Mouse (Mus musculus) layer of hippocampus, postnatal 10 days (tissue): ENCODE results near the gene Slc23a2. TPM values are rescaled to one million over a fixed set of nuclear protein-coding genes. Genes with fewer than 3 reads are reported as not detected.

Source experiments
- DNase-seq, 2 experiments: peaks; one replicate each; pipeline ENCODE4 v3.0.0; 2021; ENCODE audit warnings: low spot score in 2 of 2
- total RNA-seq, 2 experiments: library from RNA; stranded (reverse); gene quantifications; 2 replicates each; pipeline ENCODE4 v1.2.3; 2021

The Slc23a2 gene
- total RNA-seq, 2 experiments from 2014 or later: 78.4 to 79.9 TPM

DNA sequence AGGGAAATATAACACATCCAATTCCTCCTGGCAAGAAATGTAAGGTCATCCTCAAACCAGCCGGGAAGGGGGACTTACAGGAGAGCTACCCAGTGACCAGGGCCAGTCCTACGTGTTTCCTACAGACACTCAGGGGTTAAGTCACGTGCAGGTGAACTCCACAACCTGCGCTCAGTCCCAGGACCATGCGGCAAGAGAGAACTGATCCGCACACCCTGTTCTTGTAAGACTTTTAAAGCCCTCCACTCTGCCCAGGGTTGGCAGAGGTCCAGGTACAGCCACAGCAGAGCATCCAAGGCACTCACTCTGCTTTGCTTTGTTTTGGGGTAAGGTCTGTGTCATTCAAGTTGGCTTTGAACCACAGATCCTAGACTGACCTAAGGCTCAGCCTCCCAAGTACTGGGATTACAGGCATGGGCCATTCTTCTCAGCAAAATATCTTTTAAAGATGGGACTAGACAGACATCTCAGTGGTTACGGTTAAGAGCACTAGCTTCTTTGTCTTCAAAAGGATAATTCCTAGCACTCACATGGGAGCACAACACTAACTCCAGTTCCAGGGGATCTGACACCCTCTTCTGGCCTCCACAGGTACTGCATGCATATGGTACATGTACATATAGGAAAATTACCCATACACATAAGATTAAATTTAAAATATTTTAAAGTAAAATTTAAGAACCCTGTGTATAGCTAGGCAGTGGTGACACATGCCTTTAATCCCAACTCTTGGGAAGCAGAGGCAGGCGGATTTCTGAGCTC is 8.9 kb downstream of the Slc23a2 start:
- DNase-seq: peak in 1 of 2 experiments; percentile 34

DNA sequence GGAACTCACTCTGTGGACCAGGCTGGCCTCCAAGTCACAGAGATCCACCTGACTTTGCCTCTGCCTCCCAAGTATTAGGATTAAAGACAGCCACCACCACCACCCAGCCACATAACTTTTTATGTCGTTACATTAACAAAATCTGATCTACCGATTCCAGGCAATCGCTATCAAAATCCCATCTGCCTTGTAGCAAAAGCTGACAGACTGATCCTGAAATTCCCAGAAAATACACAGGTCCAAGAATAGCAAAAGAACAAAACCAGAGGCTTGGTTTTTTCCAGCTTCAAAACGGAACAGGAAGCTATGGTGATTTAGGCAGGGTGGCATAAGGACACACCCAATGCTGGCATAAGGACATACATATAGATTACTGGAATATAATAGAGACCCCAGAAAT is 10.2 kb downstream of the Slc23a2 start:
- no peak for DNase-seq

DNA sequence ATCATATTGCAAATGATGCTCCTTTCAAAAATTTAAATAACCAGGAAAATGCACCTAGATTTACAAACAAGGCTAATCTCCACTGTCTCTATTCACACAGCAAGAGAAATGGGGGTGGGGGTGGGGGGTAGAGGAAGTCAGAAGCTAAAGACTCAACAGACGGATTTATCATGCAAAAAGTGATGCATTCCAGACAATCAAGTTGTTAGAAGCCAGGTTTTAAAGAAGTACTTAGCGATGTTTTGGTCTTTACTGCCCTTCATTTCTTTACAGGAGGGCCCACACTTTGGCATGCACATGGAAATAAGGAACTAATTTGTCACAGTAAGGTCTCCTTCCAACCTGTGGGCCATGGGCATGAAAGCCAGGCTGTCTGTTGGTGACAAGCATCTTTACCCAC is 11.5 kb downstream of the Slc23a2 start:
- DNase-seq: no peak

DNA sequence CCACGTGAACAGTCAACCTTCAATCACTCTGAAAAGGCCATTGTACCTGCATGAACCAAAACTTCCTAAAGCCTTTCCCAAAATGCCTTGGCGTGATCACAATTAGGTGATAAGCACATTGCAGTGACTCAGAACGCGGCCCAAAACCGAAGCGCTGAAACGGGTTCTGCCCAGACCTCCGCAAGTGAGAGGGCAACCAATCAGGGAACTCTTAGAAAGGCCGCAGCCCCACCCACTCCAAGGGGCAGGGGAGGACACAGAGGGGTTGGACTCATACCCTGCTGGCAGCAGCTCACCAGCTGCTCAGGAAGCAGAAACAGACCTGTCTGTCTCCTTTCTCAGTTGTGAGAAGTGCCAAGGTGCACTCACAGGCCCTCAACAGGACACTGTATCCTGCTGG is 13.6 kb downstream of the Slc23a2 start:
- no peak for DNase-seq

DNA sequence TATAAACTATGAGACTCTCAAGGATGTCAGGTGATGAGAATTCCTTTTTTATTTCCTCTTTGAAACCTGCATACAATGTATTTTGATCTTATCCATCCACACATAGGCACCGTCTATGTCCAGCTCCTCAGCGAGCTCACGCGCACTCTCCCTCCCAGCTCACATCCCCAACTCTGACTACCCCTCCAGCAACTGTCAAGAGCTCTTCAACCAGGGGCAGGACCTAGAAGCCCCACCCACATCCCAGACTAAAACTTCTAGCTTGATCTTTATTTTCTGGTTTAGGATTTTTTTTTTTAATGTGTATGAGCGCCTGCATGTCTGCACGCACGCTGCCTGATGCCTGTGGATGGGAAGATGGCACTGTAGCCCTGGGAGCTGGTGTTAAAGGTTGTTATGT is 14.9 kb downstream of the Slc23a2 start:
- DNase-seq: no peak

DNA sequence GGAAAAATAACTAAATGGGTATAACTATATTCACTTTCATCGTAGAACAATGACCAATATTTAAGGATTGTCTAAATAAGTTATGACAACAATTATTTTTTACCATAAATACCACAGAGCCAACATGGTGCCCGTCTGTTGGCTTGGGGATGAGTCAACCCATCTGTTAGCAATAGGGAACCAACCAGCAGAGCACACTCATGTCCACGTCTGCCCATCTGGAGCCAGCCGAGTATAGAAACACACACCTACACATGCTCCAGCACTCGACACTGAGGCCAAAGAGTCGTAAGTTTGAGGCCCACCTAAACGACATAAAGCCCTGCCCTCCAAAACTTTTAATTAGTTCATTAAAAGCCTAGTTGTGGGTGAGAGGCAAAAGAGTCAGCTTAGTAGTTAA is 15.7 kb downstream of the Slc23a2 start:
- DNase-seq: no peak

DNA sequence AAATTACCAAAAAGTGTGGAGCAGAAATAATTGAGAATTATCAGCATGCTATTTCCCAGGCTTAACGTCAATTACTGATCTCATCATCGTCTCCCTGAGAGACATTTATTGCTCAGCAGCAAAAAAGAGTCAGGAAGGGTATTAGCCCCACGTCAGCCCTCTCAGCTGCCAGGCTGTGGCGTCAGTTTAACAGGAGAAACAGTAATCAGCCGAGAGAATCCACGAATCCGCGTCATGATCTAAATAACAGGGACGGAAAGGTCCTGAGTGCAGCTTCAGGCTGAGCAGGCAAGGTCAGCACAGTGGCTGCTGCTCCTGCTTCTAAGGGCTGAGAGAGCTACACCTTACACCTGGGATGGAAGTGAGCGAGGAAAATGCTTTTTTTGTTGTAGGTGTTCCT is 17.0 kb downstream of the Slc23a2 start:
- no peak for DNase-seq

DNA sequence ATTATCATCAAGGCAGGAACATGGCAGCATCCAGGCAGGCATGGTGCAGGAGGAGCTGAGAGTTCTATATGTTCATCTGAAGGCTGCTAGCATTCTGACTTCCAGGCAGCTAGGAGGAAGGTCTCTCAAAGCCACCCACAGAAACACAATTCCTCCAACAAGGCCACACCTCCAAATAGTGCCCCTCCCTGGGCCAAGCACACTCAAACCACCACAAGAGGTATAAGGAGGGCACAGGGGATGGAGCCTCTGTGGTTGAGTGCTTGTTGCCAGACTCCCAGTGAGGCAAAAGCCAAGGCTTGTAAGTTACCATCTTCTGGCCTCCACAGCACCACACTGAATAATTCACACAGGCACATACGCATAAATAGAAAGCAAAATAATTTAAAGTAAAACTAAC is 18.6 kb downstream of the Slc23a2 start:
- DNase-seq: no peak

DNA sequence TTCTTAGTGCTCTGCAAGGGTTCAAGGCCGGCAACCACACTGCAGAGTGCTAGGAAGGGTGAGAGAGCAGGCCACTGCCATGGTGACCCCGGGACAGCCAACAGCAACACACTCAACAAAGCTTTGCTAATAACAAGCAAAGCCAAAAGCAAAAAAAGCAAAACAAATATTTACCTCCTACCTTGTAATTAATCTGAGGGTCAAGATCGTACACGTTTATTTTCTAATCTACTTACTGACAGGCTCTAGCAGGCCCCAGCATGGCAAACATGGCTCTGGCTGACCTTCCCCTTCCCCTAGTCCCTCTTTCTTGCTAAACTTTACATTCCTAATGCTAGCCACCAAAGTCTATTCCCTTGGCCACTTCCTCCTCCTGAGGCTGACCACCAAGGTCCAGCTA is 21.8 kb downstream of the Slc23a2 start:
- DNase-seq: no peak

DNA sequence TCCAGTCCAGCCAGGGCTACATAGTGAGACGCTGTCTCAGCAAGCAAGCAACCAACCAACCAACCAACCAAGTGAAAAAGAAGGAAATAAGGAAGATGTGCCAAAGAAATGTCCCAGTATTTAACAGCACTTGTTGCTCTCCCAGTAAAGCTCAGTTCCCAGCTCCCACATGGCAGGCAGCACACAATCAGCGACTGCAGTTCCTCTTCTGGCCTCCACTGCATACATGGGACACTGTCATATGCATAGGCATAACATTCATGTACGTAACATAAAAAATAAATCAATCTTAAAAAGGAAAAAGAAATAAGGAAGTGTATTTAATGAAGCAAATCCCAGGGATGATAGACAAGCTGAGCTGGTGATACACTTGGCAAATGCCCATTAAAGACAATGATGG is 23.9 kb downstream of the Slc23a2 start:
- DNase-seq: no peak

DNA sequence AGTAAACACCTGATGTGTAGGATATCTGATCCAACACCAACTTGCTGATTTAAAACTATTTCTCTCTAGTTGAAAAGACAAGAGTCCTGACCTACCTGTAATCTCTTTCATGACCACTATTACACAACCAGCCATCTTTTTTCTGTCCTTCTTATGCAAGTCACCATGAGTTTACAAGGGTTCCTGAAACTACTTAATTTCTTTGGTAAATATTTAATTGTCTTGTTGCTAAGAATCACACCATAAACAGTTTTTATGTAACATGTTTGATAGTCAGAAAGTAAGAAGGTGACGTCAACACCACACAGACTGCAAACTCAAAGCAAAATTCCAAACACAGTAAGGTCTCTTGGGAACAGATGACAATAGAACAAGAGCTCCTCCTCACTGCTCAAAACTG is 26.3 kb downstream of the Slc23a2 start:
- no peak for DNase-seq

DNA sequence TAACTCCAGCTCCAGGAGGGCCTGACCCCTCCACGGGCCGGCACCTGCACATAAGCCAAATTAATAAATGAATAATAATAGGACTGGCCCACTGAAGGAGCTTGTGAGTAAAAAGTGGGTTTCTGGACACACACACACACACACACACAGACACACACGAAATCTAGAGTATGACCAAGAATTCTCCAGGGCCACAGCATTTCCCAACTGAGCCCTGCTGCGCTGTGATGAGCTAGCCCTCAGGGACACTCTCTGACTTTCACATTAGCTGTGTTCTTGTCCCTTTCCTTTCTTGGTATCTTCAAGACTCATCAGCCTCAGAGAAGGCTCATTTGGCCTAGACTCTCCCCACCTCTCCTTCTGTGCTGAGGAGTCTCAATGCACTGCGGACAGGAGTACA is 29.0 kb downstream of the Slc23a2 start:
- no peak for DNase-seq

DNA sequence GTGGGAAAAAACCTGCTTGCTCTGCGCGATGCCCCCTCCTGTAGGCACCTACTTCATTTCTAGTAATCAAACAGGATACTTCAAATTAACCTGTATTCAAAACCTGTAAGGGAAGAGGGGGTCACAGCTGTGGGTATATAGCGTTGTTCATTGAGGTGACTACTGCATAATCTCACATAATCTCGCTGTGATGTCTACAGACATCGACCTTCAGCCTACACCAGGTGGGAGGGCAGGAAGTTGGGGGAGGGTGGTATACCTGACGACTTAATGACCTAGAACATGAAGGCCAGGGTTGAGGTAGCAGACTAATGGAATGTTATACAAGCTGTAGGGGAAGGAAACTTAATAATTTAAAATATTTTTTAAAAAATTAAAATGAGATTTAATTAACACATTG is 29.6 kb downstream of the Slc23a2 start:
- no peak for DNase-seq

DNA sequence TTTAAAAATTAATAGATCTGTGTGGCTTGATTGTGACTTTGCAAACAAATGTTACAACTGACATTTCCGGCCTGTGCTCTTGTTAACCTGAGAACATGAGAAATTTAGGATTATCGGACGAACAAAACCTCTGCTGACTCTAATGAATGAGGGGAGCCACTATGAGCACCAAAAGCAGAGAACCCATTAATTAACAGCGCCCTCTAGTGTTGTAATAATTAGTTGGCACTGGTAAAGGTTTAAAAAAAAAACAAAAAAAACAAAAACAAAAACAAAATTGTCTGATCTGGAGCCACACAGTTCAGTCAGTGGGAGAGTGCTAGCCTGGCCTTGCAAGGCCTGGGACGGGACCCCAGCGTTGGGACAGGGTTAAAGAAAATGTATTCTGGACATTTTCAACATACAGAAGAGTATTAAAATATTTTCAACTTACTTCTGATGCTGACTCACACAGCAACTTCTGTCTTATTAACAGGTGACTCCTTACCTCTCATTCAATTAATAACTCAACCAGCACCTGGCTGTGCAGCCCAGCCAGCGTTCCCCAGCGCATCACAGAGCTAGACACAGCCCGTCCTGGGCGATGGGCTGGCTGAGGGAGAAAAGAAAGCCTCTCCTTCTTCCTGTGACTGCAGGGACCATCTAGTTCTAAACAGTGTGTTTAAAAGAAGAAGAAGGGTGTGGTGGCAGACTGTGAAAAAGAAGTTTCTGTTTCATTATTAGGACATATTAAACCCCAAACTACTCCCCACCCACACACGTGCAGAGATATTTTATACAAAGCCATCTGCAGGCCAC is 30.7 kb downstream of the Slc23a2 start:
- DNase-seq: no peak

DNA sequence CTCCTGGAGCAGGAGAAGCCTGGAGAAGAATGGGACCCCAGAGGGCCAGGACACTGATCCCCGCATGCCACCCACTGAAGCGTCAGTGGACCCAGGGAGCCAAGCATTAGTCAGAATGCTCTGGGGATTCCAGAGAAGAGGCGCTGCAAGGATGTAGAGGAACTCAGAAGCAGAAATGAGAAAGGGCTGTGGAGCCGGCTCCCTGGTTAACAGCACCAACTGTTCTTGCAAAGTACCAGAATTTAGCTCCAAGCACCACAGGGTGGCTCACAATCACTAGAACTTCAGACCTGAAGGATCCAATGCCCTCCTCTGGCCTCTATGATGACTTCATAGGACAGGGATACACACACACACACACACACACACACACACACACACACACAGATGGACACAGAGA is 32.6 kb downstream of the Slc23a2 start:
- no peak for DNase-seq

DNA sequence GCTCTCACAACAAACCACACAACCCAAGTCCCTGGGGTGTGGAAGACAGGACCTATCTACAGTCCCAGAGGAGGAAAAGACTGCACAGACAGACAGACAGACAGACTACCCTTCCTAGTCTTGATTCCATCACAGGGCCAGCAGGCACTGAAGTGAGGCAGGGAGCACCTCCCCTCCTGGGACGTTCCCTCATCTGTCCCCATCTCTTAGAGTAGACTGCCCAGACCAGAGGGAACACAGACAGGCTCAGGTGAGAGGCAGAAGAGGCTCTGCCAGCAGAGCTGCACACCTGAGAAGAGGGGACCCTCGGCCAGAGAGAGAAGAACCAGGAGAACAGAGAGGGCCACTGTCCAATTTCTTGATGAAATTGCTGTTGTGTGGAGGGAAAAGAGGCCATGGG is 33.0 kb downstream of the Slc23a2 start:
- DNase-seq: no peak

DNA sequence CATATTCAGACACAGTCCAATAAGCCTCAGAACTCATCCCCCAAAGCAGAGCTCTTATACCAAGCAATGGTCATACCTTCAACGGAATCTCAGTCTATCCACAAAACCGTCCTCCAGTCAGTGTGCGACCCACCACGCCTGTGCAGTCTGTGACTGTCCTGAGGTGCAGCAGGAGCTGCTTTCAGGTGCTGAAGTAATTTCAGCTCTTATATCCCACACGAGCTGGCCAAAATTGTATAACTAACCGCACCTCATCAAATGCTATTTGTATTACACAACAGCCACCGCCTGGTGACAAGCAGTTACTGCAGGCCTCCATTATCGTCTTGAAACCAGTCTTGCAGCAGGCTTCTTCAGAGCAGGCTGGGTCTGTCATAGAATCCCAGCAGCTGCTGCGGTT is 33.6 kb downstream of the Slc23a2 start:
- DNase-seq: peak; percentile 62 to 67

DNA sequence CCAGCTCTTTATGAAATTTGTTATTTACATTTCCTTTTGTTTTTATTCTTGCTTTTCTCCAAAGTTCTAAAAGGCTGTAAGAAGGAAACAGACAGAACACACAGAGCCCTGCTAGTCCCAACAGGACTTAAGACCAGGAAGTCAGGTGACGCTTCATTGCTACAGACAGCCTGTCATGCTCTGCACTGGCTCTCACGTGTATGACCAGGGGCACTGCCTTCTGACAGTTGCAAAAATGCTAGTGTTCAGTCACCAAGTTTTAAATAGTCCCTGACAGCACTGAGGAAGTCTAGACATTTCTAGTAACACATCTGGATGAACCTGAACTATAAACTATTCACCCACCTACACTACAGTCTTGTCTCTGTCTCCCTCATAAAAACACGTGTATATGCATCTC is 34.2 kb downstream of the Slc23a2 start:
- DNase-seq: no peak

DNA sequence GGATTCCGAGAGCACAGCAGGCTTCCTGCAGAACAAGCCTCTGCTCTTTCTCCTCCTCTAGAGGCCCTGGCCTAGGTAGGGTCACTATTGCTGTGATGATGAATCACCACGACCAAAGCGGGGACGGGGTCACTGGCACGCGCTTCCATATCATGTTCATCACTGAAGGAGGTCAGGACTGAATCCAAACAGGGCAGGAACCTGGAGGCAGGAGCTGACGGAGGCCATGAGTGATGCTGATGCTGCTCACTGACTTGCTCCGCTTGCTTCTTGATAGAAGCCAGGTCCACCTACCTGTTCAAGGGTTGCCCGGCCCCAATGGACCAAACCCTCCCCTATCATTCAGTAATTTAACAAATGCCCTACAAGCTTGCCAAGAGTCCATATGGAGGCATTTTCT is 35.9 kb downstream of the Slc23a2 start:
- DNase-seq: no peak

DNA sequence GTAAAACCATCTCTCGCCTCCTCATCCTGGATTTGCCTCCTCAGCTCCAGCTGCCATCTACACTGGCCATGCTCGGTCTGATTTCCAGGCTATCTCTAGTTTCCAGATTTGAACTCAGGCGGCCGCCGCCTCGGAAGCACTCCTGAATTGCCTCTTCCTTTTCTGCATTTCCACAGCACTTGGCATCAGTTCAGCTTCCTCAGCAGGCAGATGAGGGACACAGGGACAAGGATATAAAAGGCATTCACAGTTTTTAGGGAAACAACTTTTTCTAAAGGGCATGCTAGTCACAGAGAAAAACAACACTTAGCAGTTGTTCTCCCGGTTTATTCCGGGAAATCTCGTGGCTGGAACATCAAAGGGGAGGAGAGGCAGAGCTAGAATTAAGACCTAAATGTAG is 37.3 kb downstream of the Slc23a2 start:
- DNase-seq: peak in 1 of 2 experiments; percentile 40

DNA sequence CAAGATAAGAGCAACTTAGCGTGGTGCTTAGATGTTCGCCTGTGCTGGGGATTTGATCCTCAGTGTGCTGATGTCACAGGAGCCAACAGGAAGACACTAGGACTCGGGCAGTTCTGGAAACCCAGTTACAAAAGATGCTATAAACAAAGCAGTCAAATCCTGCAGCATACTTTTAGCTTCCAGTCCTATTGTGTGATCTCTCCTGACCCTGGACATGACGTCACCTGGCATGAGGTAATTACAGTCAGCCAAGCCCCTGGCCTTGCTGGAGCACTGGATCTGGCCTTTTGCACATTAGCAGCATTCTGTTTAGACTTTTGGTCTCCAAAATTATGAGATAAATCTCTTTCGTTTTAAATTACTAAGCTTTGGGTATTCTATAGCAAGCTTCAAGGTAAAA is 38.8 kb downstream of the Slc23a2 start:
- DNase-seq: no peak

DNA sequence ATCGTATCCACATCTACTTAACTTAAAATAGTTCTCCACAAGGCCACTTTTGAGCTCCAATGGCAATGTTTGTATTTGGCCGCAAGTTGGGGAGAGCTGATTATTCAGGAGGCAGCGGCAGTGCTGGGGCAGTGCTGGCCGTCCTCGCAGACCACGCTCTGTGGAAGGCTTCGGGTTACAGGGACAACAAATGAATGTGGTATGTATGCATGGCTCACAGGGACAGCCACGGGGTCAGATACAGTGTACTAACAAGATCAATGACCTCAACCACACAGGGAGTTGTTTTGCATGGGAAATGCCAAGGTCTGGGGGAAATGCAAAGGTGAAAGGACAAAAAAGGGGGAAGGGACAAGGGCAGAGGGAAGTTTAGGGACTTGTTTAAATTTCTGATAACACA is 41.6 kb downstream of the Slc23a2 start:
- no peak for DNase-seq
